Mouse (Mus musculus) neutrophil, adult 5-6 weeks (primary cell): ENCODE measurements around the gene Pde9a. TPM values are rescaled to one million over a fixed set of nuclear protein-coding genes. Genes with fewer than 3 reads are reported as not detected.
"Not testable (repeated sequence)": the region's sequence is repeated elsewhere in the genome, so short reads cannot be mapped to it uniquely, and the experiment has no call there.

ENCODE experiments used
- ATAC-seq: fragments of 151-379, 151-347 bp; 2 replicates; pipeline ENCODE4 v1.8.0; 2017; ENCODE audit warnings: mild to moderate bottlenecking, moderate TSS enrichment; ENCODE audit not compliant: insufficient number of reproducible peaks, poor library complexity, low FRiP score, severe bottlenecking; ENCODE audit errors: extremely low read depth
- total RNA-seq: library from RNA; stranded (forward); fragments of 200-1000 nt; gene quantifications from 2 replicates; pipeline ENCODE4 v1.2.3, GENCODE M21; 2017

Gene Pde9a
- total RNA-seq = 1.2 TPM in 1 of 2 replicates, not detected in the other

- ATAC-seq = peak; percentile 1; the same call in 1 of the 2 replicates
These were observed at the start of gene Pde9a for GRCm38 (mm10) chr17:31385671-31386665. Gene Pde9a (plus strand): TSS chr17:31386210.

DNA sequence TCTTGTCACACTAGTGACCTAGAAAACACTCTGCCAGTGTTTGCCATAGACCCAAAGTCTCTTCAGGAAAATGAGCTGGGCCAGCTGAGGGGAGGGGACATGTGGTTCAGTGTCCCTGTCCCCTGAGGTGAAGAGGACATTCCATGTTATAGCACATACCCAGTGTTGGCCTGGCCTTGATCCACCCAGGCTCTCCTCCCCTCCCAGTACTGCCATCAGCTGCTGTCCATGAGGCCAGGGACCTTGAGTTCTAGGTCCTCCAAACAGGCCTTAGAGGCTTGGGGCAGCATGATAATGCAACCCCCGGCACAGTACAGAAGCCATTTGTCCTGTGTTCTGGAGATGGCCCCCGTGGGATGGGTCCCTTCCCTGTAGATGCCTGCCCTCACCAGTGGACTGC lies 46.2 kb upstream of the Pde9a start:
- no peak for ATAC-seq

- ATAC-seq = no peak
These were observed 43.8 kb upstream of the Pde9a start for GRCm38 (mm10) chr17:31342191-31342590.

DNA sequence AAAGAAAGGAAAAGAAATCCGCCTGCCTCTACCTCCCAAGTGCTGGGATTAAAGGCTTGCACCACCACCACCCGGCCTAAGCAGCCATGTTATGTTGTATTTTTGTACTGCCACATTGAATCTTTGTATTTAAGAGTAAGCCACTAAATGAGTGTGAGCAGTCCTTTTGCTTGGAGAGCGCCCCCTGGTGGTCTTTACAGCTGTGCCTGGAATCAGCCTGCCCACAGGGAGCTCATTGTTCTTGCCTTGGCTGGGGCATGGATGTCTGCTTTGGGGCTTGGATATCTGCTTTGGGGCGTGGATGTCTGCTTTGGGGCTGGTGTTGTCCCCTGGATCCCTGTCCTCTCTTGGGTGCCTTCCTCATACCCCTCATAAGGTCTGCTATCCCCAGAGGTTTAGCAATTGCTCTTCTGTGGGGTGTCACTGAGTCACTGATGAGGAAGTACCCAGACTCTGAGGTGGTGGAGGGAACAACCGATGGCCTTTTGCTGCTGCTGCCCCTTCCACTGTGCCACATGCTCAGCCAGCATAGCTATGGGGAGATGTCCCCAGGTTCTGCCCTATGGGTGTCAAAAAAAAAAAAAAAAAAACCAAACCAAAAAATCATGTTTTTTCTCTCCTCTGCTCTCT lies 41.7 kb upstream of the Pde9a start:
- peak; percentile 50; the same call in 1 of the 2 replicates for ATAC-seq

- no peak for ATAC-seq
These were observed 41.2 kb upstream of the Pde9a start for GRCm38 (mm10) chr17:31344816-31345215.

- no peak for ATAC-seq
These were observed 37.9 kb upstream of the Pde9a start for GRCm38 (mm10) chr17:31348129-31348528.

GRCm38 (mm10) chr17:31349388-31349787 lies 36.6 kb upstream of the Pde9a start:
- ATAC-seq = no peak

GRCm38 (mm10) chr17:31351984-31352383 lies 34.0 kb upstream of the Pde9a start:
- ATAC-seq = no peak

GRCm38 (mm10) chr17:31353255-31353654 lies 32.8 kb upstream of the Pde9a start:
- no peak for ATAC-seq

DNA sequence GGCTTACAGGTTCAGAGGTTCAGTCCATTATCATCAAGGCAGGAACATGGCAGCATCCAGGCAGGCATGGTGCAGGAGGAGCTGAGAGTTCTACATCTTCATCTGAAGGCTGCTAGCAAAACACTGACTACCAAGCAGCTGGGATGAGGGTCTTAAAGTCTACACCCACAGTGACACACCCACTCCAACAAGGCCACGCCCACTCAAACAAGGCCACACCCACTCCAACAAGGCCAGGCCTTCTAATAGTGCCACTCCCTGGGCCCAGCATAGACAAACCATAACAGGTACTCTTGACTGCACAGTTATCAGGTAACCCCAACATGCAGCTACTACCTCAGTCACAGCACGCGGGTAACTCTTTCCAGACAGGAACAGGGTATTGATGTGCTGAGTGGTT lies 31.3 kb upstream of the Pde9a start:
- ATAC-seq = not testable (repeated sequence)

DNA sequence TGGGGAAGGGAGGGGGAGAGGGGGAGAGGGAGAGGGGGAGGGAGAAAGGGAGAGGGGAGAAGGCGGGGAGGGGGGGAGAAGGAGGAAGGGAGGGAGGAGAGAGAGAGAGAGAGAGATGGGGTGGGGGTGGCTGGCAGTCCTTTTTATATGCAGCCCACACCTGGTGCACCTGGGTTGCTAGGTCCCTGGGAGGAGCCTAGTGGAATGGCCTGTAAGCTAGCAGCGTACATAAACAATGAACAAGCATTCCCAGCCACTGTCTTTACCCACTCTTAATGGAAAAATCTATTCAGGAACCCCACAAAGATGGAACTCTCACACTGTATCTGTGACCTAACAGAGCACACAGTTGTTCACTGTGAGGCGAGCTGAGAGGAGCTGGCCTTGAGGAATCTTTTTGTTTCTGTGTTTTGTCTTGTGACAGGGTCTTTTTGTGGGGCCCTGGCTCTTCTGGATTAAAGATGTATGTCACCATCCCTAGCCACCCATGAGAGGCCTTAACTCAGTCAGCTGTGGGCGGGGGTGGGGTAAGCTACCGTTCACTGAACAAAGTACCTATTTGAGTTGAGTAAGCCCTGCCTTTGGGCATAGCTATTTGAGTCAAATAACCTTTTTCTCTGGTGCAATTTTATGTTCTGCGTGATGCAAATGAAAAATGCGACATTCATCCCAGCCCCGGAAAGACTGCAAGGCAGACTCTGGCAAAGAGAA lies 30.1 kb upstream of the Pde9a start:
- ATAC-seq = no peak

- no peak for ATAC-seq
These were observed 25.4 kb upstream of the Pde9a start for GRCm38 (mm10) chr17:31360582-31360981.

DNA sequence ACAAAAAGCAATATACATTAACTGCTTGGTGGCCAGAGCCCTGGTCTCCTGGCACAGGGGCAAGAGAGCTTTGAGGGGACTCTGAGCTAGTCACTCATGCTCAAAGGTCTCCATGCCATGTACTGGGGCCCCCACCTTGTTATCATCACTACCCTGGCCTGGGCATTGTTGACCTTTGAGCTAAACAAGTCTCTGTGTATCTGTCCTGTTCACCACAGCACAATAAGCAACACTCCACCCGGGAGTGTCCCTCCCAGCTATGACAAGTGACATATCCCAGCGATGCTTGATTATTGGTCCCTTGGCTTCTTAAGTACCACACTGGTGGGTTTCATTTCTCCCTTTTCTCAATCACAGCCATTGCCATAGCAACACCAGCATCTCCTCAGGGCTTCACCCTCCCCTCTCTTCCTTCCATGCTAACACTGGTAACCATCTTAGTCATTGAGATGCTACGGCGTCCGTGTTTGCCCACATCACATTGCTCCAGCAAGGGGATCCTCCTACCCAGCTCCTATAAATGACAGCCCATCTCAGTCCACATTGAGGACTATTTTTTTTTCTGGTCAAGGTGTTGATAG lies 20.3 kb upstream of the Pde9a start:
- ATAC-seq = no peak

GRCm38 (mm10) chr17:31370221-31370620 lies 15.8 kb upstream of the Pde9a start:
- no peak for ATAC-seq

DNA sequence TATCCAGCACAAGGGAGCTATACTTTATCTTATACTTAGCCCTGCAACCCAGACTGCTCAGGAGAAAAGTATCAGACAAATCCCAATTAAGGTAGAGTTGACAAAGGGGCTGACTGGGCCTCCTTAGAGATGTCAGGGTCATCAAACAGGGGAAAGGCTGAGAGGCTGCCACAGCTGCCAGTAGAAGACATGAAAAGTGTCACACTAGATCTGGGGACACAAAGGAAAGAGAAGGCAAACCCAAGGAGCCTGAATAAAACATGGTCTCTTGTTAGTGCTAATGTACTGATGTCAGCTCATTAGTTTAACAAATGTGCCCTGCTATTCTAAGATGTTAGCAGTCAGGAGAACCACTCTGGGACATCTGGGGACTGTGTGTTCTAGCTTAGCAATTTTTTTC lies 15.1 kb upstream of the Pde9a start:
- no peak for ATAC-seq

DNA sequence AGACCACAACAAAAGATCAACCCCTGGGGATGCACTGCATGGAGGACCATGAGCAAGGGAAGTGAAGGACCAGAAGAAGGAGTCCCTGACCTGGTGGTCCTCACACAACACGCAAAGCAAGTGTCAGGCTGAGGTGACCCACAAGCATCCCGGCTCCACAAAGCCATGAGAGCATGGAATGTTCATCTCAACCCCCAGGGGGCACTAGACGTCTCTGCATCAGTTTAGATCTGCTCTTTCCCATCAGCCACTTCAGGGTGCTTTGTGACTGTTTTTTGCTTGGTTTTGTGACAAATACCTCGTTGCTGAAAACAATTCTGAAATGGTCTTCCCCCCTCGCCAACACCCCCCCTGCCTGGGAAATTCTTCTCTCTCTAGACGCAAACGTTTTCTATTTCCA lies 8.0 kb upstream of the Pde9a start:
- ATAC-seq = 0 out of 2 replicates have a peak, but pooled peaks have one; percentile 33

DNA sequence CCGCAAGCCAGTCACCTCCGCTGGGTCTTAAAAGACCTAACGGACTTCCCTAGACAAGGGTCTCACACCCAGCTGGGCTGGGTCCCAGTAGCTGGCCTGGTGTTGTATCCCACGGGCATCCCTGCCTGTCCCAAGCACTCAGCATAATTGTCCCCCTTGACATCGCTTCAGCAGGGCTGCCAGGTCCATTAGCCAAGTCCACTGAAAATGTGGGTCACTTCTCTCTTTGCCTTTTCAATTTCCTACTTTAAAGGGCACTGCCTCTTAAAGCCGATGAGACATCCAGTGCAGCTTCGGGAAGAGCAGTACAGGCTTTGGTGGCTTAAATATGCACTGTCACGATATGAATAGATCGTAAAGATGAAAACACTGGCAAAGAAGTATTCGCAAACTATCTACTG lies 7.6 kb upstream of the Pde9a start:
- no peak for ATAC-seq

- ATAC-seq = no peak
These were observed 6.9 kb upstream of the Pde9a start for GRCm38 (mm10) chr17:31379086-31379485.

GRCm38 (mm10) chr17:31379863-31380262 lies 6.1 kb upstream of the Pde9a start:
- no peak for ATAC-seq
